Mouse (Mus musculus): Measurements from ENCODE around the gene Emc7. TPM values are rescaled to one million over a fixed set of nuclear protein-coding genes. Genes with fewer than 3 reads are reported as not detected.
"Not testable (repeated sequence)": the region's sequence is repeated elsewhere in the genome, so short reads cannot be mapped to it uniquely, and the experiment has no call there.

Gene Emc7
- 18.2 and 18.4 TPM in 2 replicates for total RNA-seq (2014; rRNA removed)
- polyA plus RNA-seq (2015; fragmentation: Nextera tagmentation; extraction: Ambion mirVana): 26.5 and 27.0 TPM in 2 replicates

GRCm38 (mm10) chr2:112454862-112455564 is at the start of gene Emc7:
TSS of gene Emc7 (plus strand) at chr2:112454997.
- WGBS: 2% methylated on average over 49 of the region's 49 CpGs
- Histone ChIP-seq H3K27me3 (ENCODE audit: insufficient read depth, low read length) (no peaks in the 10 kb centered on the region), H3K27ac (ENCODE audit: low read depth, low read length) (peak within 1 kb of the TSS; percentile 90), H3K4me2 (ENCODE audit: low read depth) (peak within 1 kb of the TSS; percentile 74), H3K9me3 (ENCODE audit: low read length) (no peaks in the 10 kb centered on the region), H3K36me3 (ENCODE audit: insufficient read depth) (no peaks in the 10 kb centered on the region; the same call in 1 of the 2 replicates), H3K4me1 (ENCODE audit: insufficient read depth) (0 out of 2 replicates have a peak, but pooled peaks cover 8% of the 10 kb centered on the region), H3K9ac (peak within 1 kb of the TSS; percentile 87), H3K4me3 (ENCODE audit: low read depth, low read length) (peak within 1 kb of the TSS; percentile 69)
- peak; percentile 97 for DNase-seq
- TF ChIP-seq CTCF (IDR thresholded peaks at IDR 0.05; ENCODE audit: low read depth): no peak
- ATAC-seq: peak; percentile 99

- Histone ChIP-seq H3K4me2 (ENCODE audit: low read depth) (no peak overlapping the region), H3K36me3 (ENCODE audit: insufficient read depth) (peaks cover 9% of the 10 kb centered on the region), H3K4me3 (ENCODE audit: low read depth, low read length) (no peak overlapping the region), H3K27ac (ENCODE audit: low read depth, low read length) (no peak overlapping the region), H3K9ac (no peak overlapping the region), H3K4me1 (ENCODE audit: insufficient read depth) (no peaks in the 10 kb centered on the region), H3K9me3 (ENCODE audit: low read length) (no peaks in the 10 kb centered on the region), H3K27me3 (ENCODE audit: insufficient read depth, low read length) (no peaks in the 10 kb centered on the region)
- no peak for TF ChIP-seq CTCF (IDR thresholded peaks at IDR 0.05; ENCODE audit: low read depth)
- DNase-seq (no peak), ATAC-seq (no peak)
- 89% methylated on average over 3 of the region's 3 CpGs for WGBS
Observed at GRCm38 (mm10) chr2:112407030-112407429, 47.8 kb upstream of the Emc7 start.

DNA sequence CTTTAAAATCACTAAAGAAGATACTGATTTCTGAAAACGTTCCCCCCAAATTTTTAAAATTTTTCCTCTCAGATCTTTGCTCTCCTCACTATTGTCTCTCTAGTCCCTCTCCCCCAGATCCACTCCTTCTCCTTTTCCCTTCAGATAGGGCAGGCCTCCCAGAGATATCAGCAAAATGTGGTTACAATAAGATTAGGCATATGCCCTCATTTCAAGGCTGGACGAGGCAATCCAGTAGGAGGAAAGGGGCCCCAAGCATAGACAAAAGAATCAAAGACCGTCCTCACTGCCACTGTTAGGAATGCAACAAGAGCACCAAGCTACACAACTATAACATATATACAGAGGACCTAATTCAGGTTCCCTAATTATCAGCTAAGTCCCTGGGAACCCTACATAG is 29.5 kb upstream of the Emc7 start:
- no peak for TF ChIP-seq CTCF (IDR thresholded peaks at IDR 0.05; ENCODE audit: low read depth)
- Histone ChIP-seq H3K4me2 (ENCODE audit: low read depth) (no peak overlapping the region), H3K4me1 (ENCODE audit: insufficient read depth) (no peaks in the 10 kb centered on the region), H3K9ac (no peak overlapping the region), H3K4me3 (ENCODE audit: low read depth, low read length) (no peak overlapping the region), H3K36me3 (ENCODE audit: insufficient read depth) (no peaks in the 10 kb centered on the region), H3K9me3 (ENCODE audit: low read length) (no peaks in the 10 kb centered on the region), H3K27ac (ENCODE audit: low read depth, low read length) (no peak overlapping the region), H3K27me3 (ENCODE audit: insufficient read depth, low read length) (no peaks in the 10 kb centered on the region)
- ATAC-seq (no peak), DNase-seq (no peak)
- WGBS: 70% methylated on average over 3 of the region's 3 CpGs

DNA sequence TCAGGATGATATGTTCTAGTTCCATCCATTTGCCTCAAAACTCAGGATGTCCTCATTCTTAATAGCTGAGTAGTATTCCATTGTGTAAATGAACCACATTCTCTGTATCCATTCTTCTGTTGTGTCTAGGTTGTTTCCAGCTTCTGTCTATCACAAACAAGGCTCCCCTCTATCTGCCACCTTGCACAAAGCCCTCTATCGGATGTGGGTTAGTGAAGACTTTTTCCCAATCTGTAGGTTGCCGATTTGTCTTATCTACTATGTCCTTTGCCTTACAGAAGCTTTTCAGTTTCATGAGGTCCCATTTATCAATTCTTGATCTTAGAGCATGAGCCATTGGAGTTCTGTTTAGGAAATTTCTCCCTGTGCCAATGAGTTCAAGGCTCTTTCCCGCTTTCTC is 26.3 kb upstream of the Emc7 start:
- H3K9me3 ChIP-seq (ENCODE audit: low read length); H3K27ac ChIP-seq (ENCODE audit: low read depth, low read length); H3K36me3 ChIP-seq (ENCODE audit: insufficient read depth); H3K27me3 ChIP-seq (ENCODE audit: insufficient read depth, low read length); ATAC-seq; H3K9ac ChIP-seq; H3K4me1 ChIP-seq (ENCODE audit: insufficient read depth); H3K4me3 ChIP-seq (ENCODE audit: low read depth, low read length); H3K4me2 ChIP-seq (ENCODE audit: low read depth); DNase-seq: not testable (repeated sequence)
- WGBS: 89% methylated on average over 3 of the region's 3 CpGs

DNA sequence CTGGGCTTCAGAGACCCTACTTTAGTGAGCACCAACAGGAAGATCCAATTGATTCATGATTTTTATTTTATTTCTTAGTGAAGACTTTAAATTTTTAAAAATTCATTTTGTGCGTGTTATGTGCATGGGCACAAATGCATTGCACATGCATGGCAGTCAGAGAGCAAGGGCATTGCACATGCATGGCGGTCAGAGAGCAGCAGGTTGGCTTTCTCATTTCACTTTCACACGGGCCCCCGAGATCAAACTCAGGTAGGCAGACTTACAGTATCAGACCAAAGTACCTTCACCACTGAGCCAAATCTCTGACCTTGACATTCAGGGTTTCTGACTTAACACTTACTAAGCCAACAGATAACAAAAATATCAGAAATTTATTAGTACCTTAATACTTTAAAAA is 25.1 kb upstream of the Emc7 start:
- no peak for ATAC-seq
- no peak overlapping the region for H3K4me2 ChIP-seq (ENCODE audit: low read depth)
- H3K9ac ChIP-seq: no peak overlapping the region
- no peaks in the 10 kb centered on the region for H3K27me3 ChIP-seq (ENCODE audit: insufficient read depth, low read length)
- no peak for TF ChIP-seq CTCF (IDR thresholded peaks at IDR 0.05; ENCODE audit: low read depth)
- H3K4me3 ChIP-seq (ENCODE audit: low read depth, low read length): no peak overlapping the region
- 94% methylated on average over 4 of the region's 4 CpGs for WGBS
- H3K4me1 ChIP-seq (ENCODE audit: insufficient read depth): no peaks in the 10 kb centered on the region
- DNase-seq: no peak
- no peaks in the 10 kb centered on the region for H3K9me3 ChIP-seq (ENCODE audit: low read length)
- no peaks in the 10 kb centered on the region for H3K36me3 ChIP-seq (ENCODE audit: insufficient read depth)
- no peak overlapping the region for H3K27ac ChIP-seq (ENCODE audit: low read depth, low read length)

DNA sequence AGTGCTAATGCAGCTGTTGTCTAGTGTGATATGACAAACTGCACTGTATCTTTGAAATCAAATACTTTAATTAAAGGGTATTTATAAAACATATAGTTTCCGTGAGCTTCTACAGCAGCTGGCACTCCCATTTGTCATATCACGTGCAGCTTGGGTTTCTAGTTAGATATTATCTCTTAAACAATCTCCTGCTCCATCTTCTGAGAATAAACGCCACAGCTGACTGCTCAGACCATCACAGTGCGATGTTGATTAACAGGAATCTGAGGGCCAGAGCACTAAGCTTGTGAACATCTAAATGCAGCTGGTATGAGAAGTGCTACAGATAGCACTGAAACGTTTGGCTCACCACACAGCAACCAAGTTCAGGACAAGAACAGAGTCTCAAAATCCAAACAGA is 24.4 kb upstream of the Emc7 start:
- Histone ChIP-seq H3K36me3 (ENCODE audit: insufficient read depth) (no peaks in the 10 kb centered on the region), H3K27me3 (ENCODE audit: insufficient read depth, low read length) (no peaks in the 10 kb centered on the region), H3K4me1 (ENCODE audit: insufficient read depth) (no peaks in the 10 kb centered on the region), H3K4me2 (ENCODE audit: low read depth) (no peak overlapping the region), H3K27ac (ENCODE audit: low read depth, low read length) (no peak overlapping the region), H3K4me3 (ENCODE audit: low read depth, low read length) (no peak overlapping the region), H3K9ac (no peak overlapping the region), H3K9me3 (ENCODE audit: low read length) (no peaks in the 10 kb centered on the region)
- ATAC-seq (no peak), DNase-seq (no peak)
- no peak for TF ChIP-seq CTCF (IDR thresholded peaks at IDR 0.05; ENCODE audit: low read depth)
- WGBS: 78% methylated on average over 5 of the region's 5 CpGs

DNA sequence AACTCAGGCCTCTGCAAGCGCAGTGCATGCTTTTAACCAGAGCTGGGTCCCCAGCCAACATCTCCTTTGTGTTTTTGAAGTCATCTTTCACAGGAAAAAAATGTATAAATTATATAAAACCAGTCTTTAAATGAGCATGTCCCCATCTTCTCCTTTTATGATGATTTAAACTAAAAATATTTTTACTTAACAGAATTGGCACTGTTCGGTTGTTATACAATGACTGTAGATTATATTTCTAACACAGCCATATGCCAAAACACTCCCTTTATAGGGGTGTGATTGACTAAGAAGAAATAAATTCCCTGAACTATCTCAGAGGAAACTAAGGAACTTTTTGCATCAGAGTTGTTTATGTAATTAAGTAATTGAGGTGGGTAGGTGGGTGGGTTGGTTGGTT is 22.3 kb upstream of the Emc7 start:
- no peaks in the 10 kb centered on the region for H3K36me3 ChIP-seq (ENCODE audit: insufficient read depth)
- no peak overlapping the region for H3K4me3 ChIP-seq (ENCODE audit: low read depth, low read length)
- H3K27ac ChIP-seq (ENCODE audit: low read depth, low read length): no peak overlapping the region
- TF ChIP-seq CTCF (IDR thresholded peaks at IDR 0.05; ENCODE audit: low read depth): no peak
- no peaks in the 10 kb centered on the region for H3K27me3 ChIP-seq (ENCODE audit: insufficient read depth, low read length)
- WGBS: 95% methylated on average over 2 of the region's 2 CpGs
- ATAC-seq (no peak), DNase-seq (no peak)
- no peak overlapping the region for H3K4me2 ChIP-seq (ENCODE audit: low read depth)
- no peak overlapping the region for H3K9ac ChIP-seq
- H3K4me1 ChIP-seq (ENCODE audit: insufficient read depth): no peaks in the 10 kb centered on the region
- H3K9me3 ChIP-seq (ENCODE audit: low read length): no peaks in the 10 kb centered on the region

Measured in forebrain, postnatal 0 days (tissue).